Comparison of ENCODE assay signal across 7 mouse cellular contexts in genomic region chr7:35118099-35118781, GRCm38 (mm10). TPM values are rescaled to one million over a fixed set of nuclear protein-coding genes. Genes with fewer than 3 reads are reported as not detected.
DNase-seq lines count a peak whose midpoint lies in the region; ATAC-seq lines count a peak whose summit lies in the region.

No protein-coding gene starts in this region.

- H3K9me3 ChIP-seq in intestine, embryonic 16.5 days (ENCODE audit: control insufficient read depth, low read length): no peaks in the 10 kb centered on the region
- no peaks in the 10 kb centered on the region for H3K9me3 ChIP-seq in limb, embryonic 11.5 days (ENCODE audit: control insufficient read depth, low read length)
- no peaks in the 10 kb centered on the region for H3K9me3 ChIP-seq in midbrain, embryonic 10.5 days (replicated peaks)

- H3K27ac ChIP-seq in intestine, embryonic 16.5 days (ENCODE audit: low read length): peak overlapping the region; percentile 98
- no peak overlapping the region for H3K27ac ChIP-seq in limb, embryonic 11.5 days (replicated peaks; ENCODE audit: low read depth, low read length)
- H3K27ac ChIP-seq in midbrain, embryonic 10.5 days (replicated peaks): peak overlapping the region; percentile 79

- H3K4me3 ChIP-seq in intestine, embryonic 16.5 days (ENCODE audit: low read length): peak overlapping the region; percentile 74
- H3K4me3 ChIP-seq in limb, embryonic 11.5 days (ENCODE audit: low read depth, low read length): peak overlapping the region; percentile 47
- peak overlapping the region; percentile 67 for H3K4me3 ChIP-seq in midbrain, embryonic 10.5 days

- peak; percentile 48 for ATAC-seq in intestine, embryonic 16.5 days
- peak; percentile 69; the same call in 1 of the 2 replicates for ATAC-seq in limb, embryonic 11.5 days (ENCODE audit: insufficient number of reproducible peaks, low FRiP score, low TSS enrichment, low read depth)

- under 1% methylated on average over 49 of the region's 49 CpGs for WGBS in intestine, embryonic 16.5 days
- 0% methylated on average over 49 of the region's 49 CpGs for WGBS in limb, embryonic 11.5 days
- under 1% methylated on average over 49 of the region's 49 CpGs for WGBS in midbrain, embryonic 10.5 days

- peaks cover 35% of the 10 kb centered on the region for H3K4me1 ChIP-seq in intestine, embryonic 16.5 days (ENCODE audit: control insufficient read depth, insufficient read depth, low read length)
- H3K4me1 ChIP-seq in limb, embryonic 11.5 days (ENCODE audit: control insufficient read depth, insufficient read depth, low read length): peaks cover 11% of the 10 kb centered on the region
- H3K4me1 ChIP-seq in midbrain, embryonic 10.5 days: peaks cover 42% of the 10 kb centered on the region

- DNase-seq in adrenal gland, postnatal 10 days: peak; percentile 88
- peak; percentile 80 for DNase-seq in embryo, embryonic 9.5 days (ENCODE audit: extremely low spot score)
- DNase-seq in heart, adult 11 months: peak; percentile 99
- DNase-seq in limb, embryonic 11.5 days (ENCODE audit: low spot score): peak; percentile 85
- peak; percentile 85 for DNase-seq in midbrain, embryonic 10.5 days (ENCODE audit: low spot score)
- DNase-seq in right cerebral cortex, postnatal 4 days: peak; percentile 45

- no peaks in the 10 kb centered on the region for H3K36me3 ChIP-seq in intestine, embryonic 16.5 days (ENCODE audit: control insufficient read depth, insufficient read depth, low read length)
- no peaks in the 10 kb centered on the region for H3K36me3 ChIP-seq in limb, embryonic 11.5 days (ENCODE audit: control insufficient read depth, insufficient read depth, low read length)
- H3K36me3 ChIP-seq in midbrain, embryonic 10.5 days: no peaks in the 10 kb centered on the region

- peaks cover 17% of the 10 kb centered on the region for H3K27me3 ChIP-seq in intestine, embryonic 16.5 days (replicated peaks; ENCODE audit: control insufficient read depth, insufficient read depth, low read length)
- H3K27me3 ChIP-seq in limb, embryonic 11.5 days (ENCODE audit: control insufficient read depth, insufficient read depth, low read length): peaks cover 60% of the 10 kb centered on the region
- H3K27me3 ChIP-seq in midbrain, embryonic 10.5 days (ENCODE audit: low read depth, poor library complexity, severe bottlenecking): peaks cover 93% of the 10 kb centered on the region

- H3K4me2 ChIP-seq in intestine, embryonic 16.5 days (ENCODE audit: low read depth, low read length): peak overlapping the region; percentile 94
- H3K4me2 ChIP-seq in limb, embryonic 11.5 days (ENCODE audit: low read depth, severe bottlenecking): peak overlapping the region; percentile 96

- peak overlapping the region; percentile 91 for H3K9ac ChIP-seq in intestine, embryonic 16.5 days (ENCODE audit: low read depth, low read length)
- peak overlapping the region; percentile 57 for H3K9ac ChIP-seq in limb, embryonic 11.5 days (ENCODE audit: low read length)

RNA-seq across cellular contexts. Expression of gene Cebpa, which starts 0.9 kb away (rescaled TPM):
- total RNA-seq in adrenal gland, postnatal 10 days (2021): 100 to 1,000 TPM; 237 to 238 TPM
- 9.9 and 11.7 TPM in 2 replicates for polyA plus RNA-seq in intestine, embryonic 16.5 days (2015; fragmentation: Nextera tagmentation; extraction: Ambion mirVana)
- 0.58 and 0.67 TPM in 2 replicates for polyA plus RNA-seq in limb, embryonic 11.5 days (2014; fragmentation: Nextera tagmentation; extraction: Ambion mirVana)
- polyA plus RNA-seq in midbrain, embryonic 10.5 days (2016; fragmentation: Nextera tagmentation; extraction: Ambion mirVana): 0.35 and 0.38 TPM in 2 replicates

Comparison
In these comparisons a context has a peak if more than half of its experiments do, and no peak if none do; other contexts are left out.
1. DNase-seq: peak in every context shown above with its lines; median percentile 99 in heart, adult 11 months; 88 in adrenal gland, postnatal 10 days; 85 in limb, embryonic 11.5 days; 85 in midbrain, embryonic 10.5 days; 80 in embryo, embryonic 9.5 days; 45 in right cerebral cortex, postnatal 4 days.